Mouse (Mus musculus): ENCODE measurements at regions not wholly inside any gene's neighbourhood (a gene's known extent, or its start where the extent isn't known, plus 50 kb on each side); places are given as distances from the start of the nearest gene placed in this dataset.

GRCm38 (mm10) chr19:27617522-27617921 lies 187.9 kb upstream of the Pum3 start:
- TF ChIP-seq HCFC1 (IDR thresholded peaks at IDR 0.05; ENCODE audit: borderline replicate concordance, insufficient read depth, low read length) (no peak), ZNF384 (IDR thresholded peaks at IDR 0.05; ENCODE audit: low read depth, low read length) (no peak)
